Mouse (Mus musculus) T-cell, adult 66 days (primary cell): ENCODE results near the gene Hdgfl3. TPM values are rescaled to one million over a fixed set of nuclear protein-coding genes. Genes with fewer than 3 reads are reported as not detected.

Source experiments
- total RNA-seq, 2 experiments: library from RNA; stranded (reverse); gene quantifications; 3 replicates in 1 of 2; 4 replicates in 1 of 2; pipeline ENCODE4 v1.2.4; 2023

The Hdgfl3 gene
- 10 to 100 TPM; 32.2 to 35.8 TPM for total RNA-seq

GRCm38 (mm10) chr7:81934267-81934745, at the start of gene Hdgfl3:
Gene Hdgfl3 (minus strand): TSS chr7:81934473.

GRCm38 (mm10) chr7:81858968-81859721, 75.1 kb downstream of the Hdgfl3 start, which contains the start of gene Tm6sf1:
Gene Tm6sf1 (plus strand): TSS chr7:81859001.

GRCm38 (mm10) chr7:81855694-81856093, 78.6 kb downstream of the Hdgfl3 start, which contains the start of gene Gm10160:
Gene Gm10160 (minus strand): TSS chr7:81855794.

Other genes starting within 250 kb of the Hdgfl3 start
- under 1 TPM in 1 of 2 experiments, not detected in 1; 0.12 TPM for gene Homer2, start 226.9 kb downstream of the Hdgfl3 start, total RNA-seq
- gene Ramac, start 171.5 kb downstream of the Hdgfl3 start, total RNA-seq = 10 to 100 TPM; 56.1 to 59.4 TPM
- 10 to 100 TPM; 29.2 to 31.0 TPM for gene 3110040N11Rik, start 145.0 kb downstream of the Hdgfl3 start, total RNA-seq
- gene Btbd1, start 105.0 kb downstream of the Hdgfl3 start, total RNA-seq = 10 to 100 TPM; 59.9 to 61.5 TPM
- not detected for gene Gm10160, start 78.7 kb downstream of the Hdgfl3 start, total RNA-seq
- 10 to 100 TPM; 31.1 to 35.2 TPM for gene Tm6sf1, start 75.5 kb downstream of the Hdgfl3 start, total RNA-seq
- not detected for gene Bnc1, start 57.8 kb upstream of the Hdgfl3 start, total RNA-seq
- gene Sh3gl3, start 239.4 kb upstream of the Hdgfl3 start, total RNA-seq = 1 to 10 TPM; 1.3 to 2.2 TPM